Mouse (Mus musculus) liver, embryonic 11.5 days (tissue): ENCODE results near the gene Ccsap. TPM values are rescaled to one million over a fixed set of nuclear protein-coding genes. Genes with fewer than 3 reads are reported as not detected.

ENCODE experiments used
- ATAC-seq: fragments of 200-750 bp; cut with Nextera tagmentation; replicated peaks from 2 replicates; pipeline ENCODE4 v1.8.0; 2017; ENCODE audit warnings: moderate number of reproducible peaks, mild to moderate bottlenecking, moderate TSS enrichment, moderate library complexity; ENCODE audit not compliant: low FRiP score
- DNase-seq: peaks from one replicate; pipeline ENCODE4 v3.0.0-alpha.2; 2017; ENCODE audit warnings: low spot score
- H3K27ac ChIP-seq: fragments of 300-500 bp; sonication (generic); 2 replicates; pipeline ENCODE4 v1.5.1; 2014; ENCODE audit warnings: mild to moderate bottlenecking, low read depth, low read length, control low read depth
- H3K27me3 ChIP-seq: fragments of 300-500 bp; sonication (generic); replicated peaks from 2 replicates; pipeline ENCODE4 v1.6.1; 2014; ENCODE audit warnings: low read length, mixed read lengths; ENCODE audit not compliant: control insufficient read depth, insufficient read depth
- H3K36me3 ChIP-seq: fragments of 300-500 bp; sonication (generic); 2 replicates; pipeline ENCODE4 v1.6.1; 2014; ENCODE audit warnings: mild to moderate bottlenecking, low read length, moderate library complexity, mixed read lengths; ENCODE audit not compliant: control insufficient read depth, insufficient read depth
- H3K4me1 ChIP-seq: fragments of 300-500 bp; sonication (generic); replicated peaks from 2 replicates; pipeline ENCODE4 v1.6.1; 2014; ENCODE audit warnings: low read length, mixed read lengths; ENCODE audit not compliant: control insufficient read depth, insufficient read depth
- H3K4me2 ChIP-seq: fragments of 300-500 bp; sonication (generic); 2 replicates; pipeline ENCODE4 v1.6.1; 2014; ENCODE audit warnings: mild to moderate bottlenecking, control low read depth, moderate library complexity
- H3K4me3 ChIP-seq: fragments of 300-500 bp; sonication (generic); 2 replicates; pipeline ENCODE4 v1.5.1; 2014; ENCODE audit warnings: low read depth, low read length, control low read depth
- H3K9ac ChIP-seq: fragments of 300-500 bp; sonication (generic); 2 replicates; pipeline ENCODE4 v1.6.1; 2014; ENCODE audit warnings: low read depth, low read length, control low read depth
- H3K9me3 ChIP-seq: fragments of 300-500 bp; sonication (generic); 2 replicates; pipeline ENCODE4 v1.6.1; 2016; ENCODE audit warnings: low read length, inconsistent platforms, mixed read lengths; ENCODE audit not compliant: control insufficient read depth
- WGBS: fragments of 180-500 bp; shearing (Covaris S2); extraction: QIAGEN DNeasy Blood & Tissue Kit; methylation state at CpG from one replicate; pipeline ENCODE4 v1.1.7; 2014; 5-methylcytosine and 5-hydroxymethylcytosine counted together
- polyA plus RNA-seq: library from polyadenylated mRNA; unstranded; fragments of >200 nt; fragmentation: Nextera tagmentation; extraction: Ambion mirVana; gene quantifications from 2 replicates; pipeline ENCODE4 v1.2.1, GENCODE M21; 2014

Ccsap gene
- polyA plus RNA-seq, 1 experiment from 2014 or later = 4.6 TPM

DNA sequence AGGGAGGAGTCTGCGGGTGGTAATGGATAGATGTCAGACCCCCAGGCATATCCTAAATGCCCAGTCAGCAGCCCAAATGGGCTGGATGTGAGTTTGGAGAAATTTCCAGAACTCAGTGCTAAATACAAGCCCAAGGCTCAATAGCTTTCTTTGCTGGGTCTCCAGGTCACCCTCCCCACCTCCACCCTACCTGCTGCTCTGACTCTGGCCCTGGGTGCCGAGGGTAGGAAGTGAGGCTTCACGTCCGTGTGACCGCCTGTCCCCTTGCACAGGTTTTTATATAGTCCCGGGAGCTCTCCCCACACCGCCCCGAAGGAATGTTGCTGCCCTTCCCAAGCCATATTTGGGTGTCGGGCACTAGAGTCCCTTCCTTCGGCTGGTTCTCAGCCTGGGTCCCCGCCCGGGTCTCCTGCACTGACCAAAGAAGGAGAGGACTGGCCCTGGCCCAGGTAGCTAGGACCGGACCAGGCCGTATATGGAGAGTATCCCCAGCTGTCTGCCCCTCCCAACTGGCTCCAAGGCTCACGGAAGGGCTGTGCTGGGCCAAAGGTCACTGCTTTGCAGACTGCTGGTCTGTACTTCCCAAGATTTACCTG, 34.6 kb upstream of the Ccsap start, which contains the start of gene Acta1:
Acta1 (minus strand) TSS at position 250 of the 596 bp plus-strand sequence.
- ATAC-seq (no peak), DNase-seq (no peak)
- no peaks in the 10 kb centered on the region for H3K4me1 ChIP-seq
- peaks cover 64% of the 10 kb centered on the region for H3K27me3 ChIP-seq
- H3K9ac ChIP-seq = no peak within 1 kb of the TSS
- no peak within 1 kb of the TSS for H3K27ac ChIP-seq
- no peaks in the 10 kb centered on the region for H3K9me3 ChIP-seq
- H3K4me3 ChIP-seq = no peak within 1 kb of the TSS
- peaks cover 2% of the 10 kb centered on the region; the same call in 1 of the 2 replicates for H3K36me3 ChIP-seq
- no peak within 1 kb of the TSS for H3K4me2 ChIP-seq
- WGBS = 26% methylated on average over 15 of the region's 15 CpGs

DNA sequence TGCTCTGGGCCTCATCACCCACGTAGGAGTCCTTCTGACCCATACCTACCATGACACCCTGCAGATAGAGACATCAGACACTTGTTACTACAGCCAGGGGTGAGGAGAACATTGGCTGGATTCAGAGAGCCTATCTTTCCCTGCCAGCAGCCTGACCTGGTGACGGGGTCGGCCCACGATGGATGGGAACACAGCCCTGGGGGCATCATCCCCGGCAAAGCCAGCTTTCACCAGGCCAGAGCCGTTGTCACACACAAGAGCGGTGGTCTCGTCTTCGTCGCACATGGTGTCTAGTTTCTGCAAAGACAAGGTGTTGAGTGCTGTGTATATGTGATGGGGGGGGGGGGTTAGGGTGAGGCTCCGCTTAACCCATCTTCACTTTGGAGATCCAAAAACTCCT, 33.4 kb upstream of the Ccsap start:
- H3K4me2 ChIP-seq = no peak overlapping the region
- ATAC-seq = no peak

DNA sequence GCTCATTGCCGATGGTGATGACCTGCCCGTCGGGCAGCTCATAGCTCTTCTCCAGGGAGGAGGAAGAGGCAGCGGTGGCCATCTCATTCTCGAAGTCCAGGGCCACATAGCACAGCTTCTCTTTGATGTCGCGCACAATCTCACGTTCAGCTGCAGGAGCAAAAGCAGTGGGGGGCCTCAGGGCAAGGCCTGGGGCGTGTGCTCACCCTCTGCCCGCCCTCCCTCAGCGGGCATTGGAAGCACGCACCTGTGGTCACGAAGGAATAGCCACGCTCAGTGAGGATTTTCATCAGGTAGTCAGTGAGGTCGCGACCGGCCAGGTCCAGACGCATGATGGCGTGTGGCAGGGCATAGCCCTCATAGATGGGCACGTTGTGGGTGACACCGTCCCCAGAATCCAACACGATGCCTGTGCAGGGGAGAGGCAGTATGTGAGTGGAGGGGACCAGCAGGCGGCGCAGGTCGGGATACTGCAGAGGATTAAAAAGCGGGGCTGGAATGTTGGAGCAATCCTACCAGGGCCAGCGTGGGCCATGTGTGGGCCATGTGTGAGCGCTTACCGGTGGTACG, 32.7 kb upstream of the Ccsap start:
- H3K4me3 ChIP-seq = peak overlapping the region; percentile 25; the same call in 1 of the 2 replicates

More for the DNA sequence above, 33.4 kb upstream of the Ccsap start:
- Histone ChIP-seq H3K9me3 (no peaks in the 10 kb centered on the region), H3K27ac (no peak overlapping the region), H3K36me3 (no peaks in the 10 kb centered on the region), H3K4me1 (no peaks in the 10 kb centered on the region), H3K4me3 (no peak overlapping the region), H3K9ac (no peak overlapping the region), H3K27me3 (peaks cover 71% of the 10 kb centered on the region)
- WGBS = 77% methylated on average over 11 of the region's 11 CpGs
- no peak for DNase-seq

DNA sequence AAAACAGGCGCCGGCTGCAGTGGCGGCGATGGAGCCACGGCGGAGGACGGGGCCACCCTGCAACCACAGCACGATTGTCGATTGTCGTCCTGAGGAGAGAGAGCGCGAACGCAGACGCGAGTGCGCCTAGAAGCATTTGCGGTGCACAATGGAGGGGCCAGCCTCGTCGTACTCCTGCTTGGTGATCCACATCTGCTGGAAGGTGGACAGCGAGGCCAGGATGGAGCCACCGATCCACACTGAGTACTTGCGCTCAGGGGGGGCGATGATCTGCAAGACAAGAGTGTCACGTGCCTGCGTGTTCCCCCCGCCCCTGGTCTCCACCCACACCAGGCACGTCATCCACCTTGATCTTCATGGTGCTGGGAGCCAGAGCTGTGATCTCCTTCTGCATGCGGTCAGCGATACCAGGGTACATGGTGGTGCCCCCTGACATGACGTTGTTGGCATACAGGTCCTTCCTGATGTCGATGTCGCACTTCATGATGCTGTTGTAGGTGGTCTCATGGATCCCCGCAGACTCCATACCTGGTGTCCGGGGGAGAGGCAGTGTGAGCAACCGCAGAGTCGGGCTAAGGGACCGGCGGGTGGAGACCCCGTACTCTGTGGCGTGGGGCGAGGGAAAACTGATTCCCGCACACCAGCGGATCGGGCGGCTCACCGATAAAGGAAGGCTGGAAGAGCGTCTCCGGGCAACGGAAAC, 32.0 kb upstream of the Ccsap start:
- H3K9ac ChIP-seq = no peak overlapping the region
- no peaks in the 10 kb centered on the region for H3K36me3 ChIP-seq
- H3K4me2 ChIP-seq = peak overlapping the region; percentile 7
- no peak overlapping the region for H3K27ac ChIP-seq
- H3K4me1 ChIP-seq = no peaks in the 10 kb centered on the region
- H3K4me3 ChIP-seq = peak overlapping the region; percentile 25; the same call in 1 of the 2 replicates
- 4% methylated on average over 49 of the region's 49 CpGs for WGBS
- H3K27me3 ChIP-seq = peaks cover 74% of the 10 kb centered on the region
- no peaks in the 10 kb centered on the region for H3K9me3 ChIP-seq
- no peak for DNase-seq
- no peak for ATAC-seq

More for the DNA sequence above, 32.7 kb upstream of the Ccsap start:
- Histone ChIP-seq H3K9me3 (no peaks in the 10 kb centered on the region), H3K4me1 (no peaks in the 10 kb centered on the region), H3K9ac (no peak overlapping the region), H3K4me2 (no peak overlapping the region), H3K36me3 (no peaks in the 10 kb centered on the region), H3K27ac (no peak overlapping the region), H3K27me3 (peaks cover 71% of the 10 kb centered on the region)
- DNase-seq = no peak
- 15% methylated on average over 30 of the region's 30 CpGs for WGBS
- ATAC-seq = no peak

DNA sequence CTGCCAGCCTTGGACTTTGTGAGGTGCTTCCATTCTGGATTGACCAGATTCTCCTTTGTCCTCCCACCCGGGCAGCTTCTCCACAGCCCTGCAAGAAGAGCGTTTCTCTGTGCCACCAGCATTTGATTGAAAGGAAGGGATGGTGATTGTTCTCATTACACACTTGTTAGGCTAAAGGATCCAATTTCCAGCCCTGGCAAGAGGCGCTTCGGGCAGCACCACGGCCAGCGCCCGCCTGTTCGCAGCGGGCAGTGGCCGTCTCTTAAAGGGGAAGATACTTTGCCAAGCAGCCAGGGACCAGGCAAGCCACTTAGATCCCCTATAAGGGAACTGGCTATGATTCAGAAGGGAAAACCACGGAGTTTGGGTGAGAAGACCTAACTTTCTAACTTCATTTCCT, 31.3 kb upstream of the Ccsap start:
- no peak overlapping the region for H3K4me3 ChIP-seq
- peak overlapping the region; percentile 7; the same call in 1 of the 2 replicates for H3K4me2 ChIP-seq
- H3K9ac ChIP-seq = no peak overlapping the region
- H3K27ac ChIP-seq = no peak overlapping the region
- peaks cover 74% of the 10 kb centered on the region for H3K27me3 ChIP-seq
- WGBS = 1% methylated on average over 11 of the region's 11 CpGs
- H3K36me3 ChIP-seq = no peaks in the 10 kb centered on the region
- DNase-seq (peak; percentile 68), ATAC-seq (no peak)
- H3K4me1 ChIP-seq = no peaks in the 10 kb centered on the region
- H3K9me3 ChIP-seq = no peaks in the 10 kb centered on the region

GRCm38 (mm10) chr8:123889797-123890196, 29.8 kb upstream of the Ccsap start:
- no peak for ATAC-seq
- peaks cover 72% of the 10 kb centered on the region for H3K27me3 ChIP-seq
- no peak for DNase-seq
- H3K4me2 ChIP-seq = no peak overlapping the region
- H3K4me1 ChIP-seq = no peaks in the 10 kb centered on the region
- H3K27ac ChIP-seq = no peak overlapping the region
- no peaks in the 10 kb centered on the region for H3K36me3 ChIP-seq
- no peaks in the 10 kb centered on the region for H3K9me3 ChIP-seq
- H3K4me3 ChIP-seq = no peak overlapping the region
- WGBS = 64% methylated on average over 4 of the region's 4 CpGs
- no peak overlapping the region for H3K9ac ChIP-seq

DNA sequence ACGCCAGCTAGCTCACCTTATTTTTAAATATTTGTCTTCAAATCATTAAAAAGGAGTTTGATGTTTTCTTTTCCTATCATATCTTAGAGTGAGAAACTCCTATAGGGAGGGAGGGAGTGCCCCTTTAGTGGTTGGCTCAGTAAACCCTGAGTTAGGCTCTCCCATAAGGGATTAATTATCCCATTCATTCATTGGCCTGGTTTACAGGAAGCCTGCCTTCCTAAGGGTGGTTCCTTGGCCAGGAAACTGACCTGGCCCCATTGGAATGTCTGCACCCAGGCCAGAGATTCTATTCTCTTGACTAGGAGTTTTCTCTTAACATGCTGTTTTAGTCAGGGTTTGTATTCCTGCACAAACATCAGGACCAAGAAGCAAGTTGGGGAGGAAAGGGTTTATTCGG, 27.9 kb upstream of the Ccsap start:
- Histone ChIP-seq H3K9me3 (no peaks in the 10 kb centered on the region), H3K4me3 (no peak overlapping the region), H3K27ac (no peak overlapping the region), H3K36me3 (no peaks in the 10 kb centered on the region), H3K9ac (no peak overlapping the region), H3K4me2 (no peak overlapping the region), H3K4me1 (peaks cover 3% of the 10 kb centered on the region; the same call in 1 of the 2 replicates), H3K27me3 (peaks cover 67% of the 10 kb centered on the region)
- ATAC-seq (no peak), DNase-seq (no peak)
- WGBS = 80% methylated on average over 2 of the region's 2 CpGs

GRCm38 (mm10) chr8:123887163-123887562, 27.2 kb upstream of the Ccsap start:
- no peak overlapping the region for H3K4me3 ChIP-seq
- no peak overlapping the region for H3K9ac ChIP-seq
- WGBS = 89% methylated on average over 4 of the region's 4 CpGs
- H3K27ac ChIP-seq = no peak overlapping the region
- no peaks in the 10 kb centered on the region for H3K9me3 ChIP-seq
- peaks cover 3% of the 10 kb centered on the region; the same call in 1 of the 2 replicates for H3K4me1 ChIP-seq
- no peak overlapping the region for H3K4me2 ChIP-seq
- no peak for ATAC-seq
- no peaks in the 10 kb centered on the region for H3K36me3 ChIP-seq
- peaks cover 59% of the 10 kb centered on the region for H3K27me3 ChIP-seq
- DNase-seq = no peak
